Mouse (Mus musculus) intestine, embryonic 14.5 days (tissue): ENCODE measurements around the gene Tex29. TPM values are rescaled to one million over a fixed set of nuclear protein-coding genes. Genes with fewer than 3 reads are reported as not detected.
"Not testable (repeated sequence)": the region's sequence is repeated elsewhere in the genome, so short reads cannot be mapped to it uniquely, and the experiment has no call there.

Source experiments
- ATAC-seq: fragments of 200-750 bp; cut with Nextera tagmentation; replicated peaks from 2 replicates; pipeline ENCODE4 v1.8.0; 2017; ENCODE audit warnings: low read depth, moderate number of reproducible peaks, moderate TSS enrichment, moderate library complexity; ENCODE audit not compliant: low FRiP score, low TSS enrichment
- DNase-seq: peaks from one replicate; pipeline ENCODE4 v3.0.0-alpha.2; 2018; ENCODE audit warnings: low spot score
- H3K27ac ChIP-seq: fragments of 300-500 bp; sonication (generic); 2 replicates; pipeline ENCODE4 v1.5.1; 2014; ENCODE audit warnings: low read depth, mild to moderate bottlenecking, control low read depth
- H3K27me3 ChIP-seq: fragments of 300-500 bp; sonication (generic); replicated peaks from 2 replicates; pipeline ENCODE4 v1.6.1; 2014; ENCODE audit warnings: low read length, control low read depth; ENCODE audit not compliant: control insufficient read depth, insufficient read depth
- H3K36me3 ChIP-seq: fragments of 300-500 bp; sonication (generic); 2 replicates; pipeline ENCODE4 v1.6.1; 2014; ENCODE audit warnings: low read length, control low read depth; ENCODE audit not compliant: control insufficient read depth, insufficient read depth
- H3K4me1 ChIP-seq: fragments of 300-500 bp; sonication (generic); replicated peaks from 2 replicates; pipeline ENCODE4 v1.6.1; 2014; ENCODE audit warnings: low read length, control low read depth, mixed read lengths; ENCODE audit not compliant: control insufficient read depth, insufficient read depth
- H3K4me2 ChIP-seq: fragments of 300-500 bp; sonication (generic); 2 replicates; pipeline ENCODE4 v1.6.1; 2014; ENCODE audit warnings: low read length
- H3K4me3 ChIP-seq: fragments of 300-500 bp; sonication (generic); 2 replicates; pipeline ENCODE4 v1.5.1; 2014; ENCODE audit warnings: low read depth, low read length, control low read depth, mixed read lengths
- H3K9ac ChIP-seq: fragments of 300-500 bp; sonication (generic); 2 replicates; pipeline ENCODE4 v1.6.1; 2014; ENCODE audit warnings: mild to moderate bottlenecking, low read length
- H3K9me3 ChIP-seq: fragments of 300-500 bp; sonication (generic); 2 replicates; pipeline ENCODE4 v1.6.1; 2016; ENCODE audit warnings: low read length, control low read depth; ENCODE audit not compliant: control insufficient read depth
- WGBS: fragments of 180-500 bp; shearing (Covaris S2); extraction: QIAGEN DNeasy Blood & Tissue Kit; methylation state at CpG from one replicate; pipeline ENCODE4 v1.1.7; 2014; 5-methylcytosine and 5-hydroxymethylcytosine counted together
- polyA plus RNA-seq: library from polyadenylated mRNA; unstranded; fragments of >200 nt; fragmentation: Nextera tagmentation; extraction: Ambion mirVana; gene quantifications from 2 replicates; pipeline ENCODE4 v1.2.1, GENCODE M21; 2014

Tex29 gene
- polyA plus RNA-seq, 1 experiment from 2014 or later: not detected

GRCm38 (mm10) chr8:11841571-11841970, 1.3 kb downstream of the Tex29 start:
- DNase-seq: peak; percentile 57
- Histone ChIP-seq H3K27ac (no peak overlapping the region), H3K4me2 (no peak overlapping the region), H3K27me3 (no peaks in the 10 kb centered on the region), H3K4me1 (peaks cover 11% of the 10 kb centered on the region; the same call in 1 of the 2 replicates), H3K4me3 (no peak overlapping the region), H3K9ac (no peak overlapping the region), H3K36me3 (no peaks in the 10 kb centered on the region), H3K9me3 (no peaks in the 10 kb centered on the region)
- WGBS: 39% methylated on average over 8 of the region's 8 CpGs
- no peak for ATAC-seq

- H3K9ac ChIP-seq: no peak overlapping the region
- no peak overlapping the region for H3K4me3 ChIP-seq
- H3K9me3 ChIP-seq: no peaks in the 10 kb centered on the region
- H3K36me3 ChIP-seq: no peaks in the 10 kb centered on the region
- ATAC-seq (no peak), DNase-seq (no peak)
- 87% methylated on average over 8 of the region's 8 CpGs for WGBS
- H3K27ac ChIP-seq: no peak overlapping the region
- no peak overlapping the region for H3K4me2 ChIP-seq
- peaks cover 11% of the 10 kb centered on the region; the same call in 1 of the 2 replicates for H3K4me1 ChIP-seq
- H3K27me3 ChIP-seq: no peaks in the 10 kb centered on the region
Measured at GRCm38 (mm10) chr8:11842757-11843156, 2.5 kb downstream of the Tex29 start.

DNA sequence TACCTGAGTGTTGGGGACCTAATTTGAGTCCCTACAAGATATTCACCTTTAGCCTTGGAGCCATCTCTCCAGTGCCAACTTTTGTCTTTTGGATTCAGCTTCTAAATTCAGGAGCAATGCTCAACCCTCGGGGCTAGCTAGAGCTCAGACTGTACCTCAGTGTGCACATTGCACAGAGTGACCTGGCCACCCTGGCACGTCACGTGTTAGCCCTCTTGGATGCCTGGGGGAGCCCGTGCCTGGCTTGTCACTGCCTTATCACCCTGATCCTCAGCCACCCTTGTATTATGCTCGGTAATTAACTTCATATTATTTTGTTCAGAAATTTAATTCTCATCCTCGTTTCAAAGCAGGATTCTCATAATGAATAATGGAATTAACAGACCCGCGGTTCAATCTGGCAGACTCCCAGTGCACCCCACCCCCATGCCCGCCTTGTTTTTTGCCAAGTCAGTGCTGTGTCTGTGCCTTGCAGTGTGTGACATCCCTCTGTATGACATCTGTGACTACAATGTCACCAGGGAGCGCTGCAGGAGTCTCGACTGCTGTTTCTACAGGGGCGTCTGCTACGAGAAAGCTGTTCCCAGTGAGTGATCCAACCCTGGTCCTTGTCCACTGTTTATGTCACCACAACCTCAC, 3.5 kb downstream of the Tex29 start:
- H3K9me3 ChIP-seq: no peaks in the 10 kb centered on the region
- H3K9ac ChIP-seq: no peak overlapping the region
- H3K27ac ChIP-seq: no peak overlapping the region
- H3K4me1 ChIP-seq: peaks cover 11% of the 10 kb centered on the region; the same call in 1 of the 2 replicates
- no peaks in the 10 kb centered on the region for H3K36me3 ChIP-seq
- no peak overlapping the region for H3K4me2 ChIP-seq
- H3K4me3 ChIP-seq: no peak overlapping the region
- H3K27me3 ChIP-seq: no peaks in the 10 kb centered on the region
- DNase-seq: no peak
- 82% methylated on average over 13 of the region's 13 CpGs for WGBS
- ATAC-seq: no peak

- Histone ChIP-seq H3K4me3 (no peak overlapping the region), H3K27me3 (no peaks in the 10 kb centered on the region), H3K36me3 (no peaks in the 10 kb centered on the region), H3K9me3 (no peaks in the 10 kb centered on the region), H3K4me2 (no peak overlapping the region), H3K4me1 (peaks cover 11% of the 10 kb centered on the region; the same call in 1 of the 2 replicates), H3K9ac (no peak overlapping the region), H3K27ac (no peak overlapping the region)
- WGBS: 82% methylated on average over 7 of the region's 7 CpGs
- DNase-seq (no peak), ATAC-seq (no peak)
Measured at GRCm38 (mm10) chr8:11844316-11844685, 4.0 kb downstream of the Tex29 start.

DNA sequence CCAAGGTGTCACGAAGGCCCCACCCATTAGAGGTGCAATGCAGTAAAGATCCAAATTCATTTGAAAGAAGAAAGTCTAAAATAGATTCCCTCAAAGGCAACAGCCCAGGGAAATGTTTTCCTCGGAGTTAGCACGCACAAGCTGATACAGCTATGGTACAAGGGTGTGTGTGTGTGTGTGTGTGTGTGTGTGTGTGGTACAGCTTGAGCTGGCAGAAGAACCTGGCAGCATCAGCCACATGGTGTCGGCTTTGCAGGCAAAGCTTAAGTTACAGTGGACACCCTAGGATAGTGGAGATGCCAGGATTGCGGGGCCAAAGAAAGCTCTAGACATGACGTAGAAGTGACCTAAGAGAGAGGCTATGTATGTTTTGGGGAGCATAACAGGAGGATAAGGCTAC, 6.5 kb downstream of the Tex29 start:
- ATAC-seq (no peak), DNase-seq (no peak)
- Histone ChIP-seq H3K9ac (no peak overlapping the region), H3K36me3 (no peaks in the 10 kb centered on the region), H3K27ac (no peak overlapping the region), H3K4me1 (0 out of 2 replicates have a peak, but pooled peaks cover 1% of the 10 kb centered on the region), H3K27me3 (no peaks in the 10 kb centered on the region), H3K9me3 (no peaks in the 10 kb centered on the region), H3K4me3 (no peak overlapping the region), H3K4me2 (no peak overlapping the region)
- WGBS: 93% methylated on average over 6 of the region's 6 CpGs

DNA sequence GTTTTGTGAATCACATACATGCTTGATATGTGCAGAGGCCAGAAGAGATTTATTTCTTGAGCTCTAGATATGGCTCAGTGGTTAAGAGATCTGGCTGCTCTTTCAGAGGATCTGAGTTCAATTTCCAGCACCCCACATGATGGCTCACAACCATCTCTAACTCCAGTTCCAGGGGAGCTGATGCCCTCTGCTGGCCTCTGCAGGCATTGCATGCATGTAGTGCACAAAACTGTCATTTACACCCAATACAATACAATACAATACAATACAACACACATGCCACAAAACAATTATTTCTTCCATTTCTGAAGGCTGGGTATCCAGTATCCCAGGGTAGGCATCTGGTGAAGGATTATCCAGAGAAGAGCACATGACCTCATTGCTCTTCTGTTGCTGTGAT, 27.6 kb downstream of the Tex29 start:
- Histone ChIP-seq H3K27me3 (no peaks in the 10 kb centered on the region), H3K36me3 (no peaks in the 10 kb centered on the region), H3K4me2 (no peak overlapping the region), H3K9me3 (0 out of 2 replicates have a peak, but pooled peaks cover 1% of the 10 kb centered on the region), H3K9ac (no peak overlapping the region), H3K27ac (no peak overlapping the region), H3K4me1 (no peaks in the 10 kb centered on the region), H3K4me3 (no peak overlapping the region)
- ATAC-seq: no peak
- DNase-seq: no peak

DNA sequence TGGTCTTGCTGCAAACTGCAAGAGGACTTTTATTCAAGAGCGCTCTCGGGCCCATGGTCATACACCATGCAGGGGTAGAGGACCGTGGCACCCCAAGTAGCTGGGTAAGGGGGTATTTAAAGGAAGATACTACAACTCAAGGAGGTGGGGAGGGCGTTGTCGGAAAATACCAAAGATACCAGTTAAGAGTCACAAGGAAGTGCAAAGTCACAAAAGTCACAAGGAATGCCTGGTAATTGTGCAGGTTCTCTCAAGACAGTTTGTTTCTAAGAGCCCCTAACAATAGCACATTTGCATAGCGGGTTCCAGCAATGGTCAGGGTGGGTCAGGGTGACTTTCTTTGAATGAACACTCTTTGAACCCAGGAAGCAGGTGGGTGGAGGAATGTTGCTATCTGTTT, 34.0 kb downstream of the Tex29 start:
- ATAC-seq, DNase-seq, H3K36me3 ChIP-seq, H3K4me2 ChIP-seq, H3K9me3 ChIP-seq, H3K4me3 ChIP-seq, H3K4me1 ChIP-seq, H3K27ac ChIP-seq, H3K27me3 ChIP-seq, H3K9ac ChIP-seq: not testable (repeated sequence)
- WGBS: 97% methylated on average over 6 of the region's 6 CpGs

DNA sequence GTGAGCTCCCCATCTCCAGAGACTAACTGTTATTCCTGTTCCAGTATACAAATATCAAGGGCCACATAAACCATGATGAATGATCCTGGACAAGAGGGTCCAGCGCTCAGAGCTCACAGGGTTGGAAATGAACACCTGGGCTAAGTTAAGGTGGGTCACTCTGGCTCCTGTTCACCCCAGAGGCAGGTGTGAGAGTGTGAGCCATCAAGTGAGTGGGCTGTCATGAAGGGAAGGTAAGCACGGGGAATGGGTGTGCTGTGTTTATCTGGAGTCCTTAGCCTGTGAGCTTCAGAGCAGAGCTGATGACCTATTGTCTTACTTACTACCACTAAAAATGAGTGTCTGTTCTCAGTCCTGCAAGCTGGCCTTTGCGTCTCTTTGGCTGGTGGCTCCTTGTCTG, 44.4 kb downstream of the Tex29 start:
- H3K9me3 ChIP-seq: peaks cover 4% of the 10 kb centered on the region; the same call in 1 of the 2 replicates
- 93% methylated on average over 3 of the region's 3 CpGs for WGBS
- no peak overlapping the region for H3K4me3 ChIP-seq
- H3K4me2 ChIP-seq: no peak overlapping the region
- DNase-seq: no peak
- no peak for ATAC-seq
- H3K4me1 ChIP-seq: no peaks in the 10 kb centered on the region
- no peak overlapping the region for H3K27ac ChIP-seq
- H3K9ac ChIP-seq: no peak overlapping the region
- no peaks in the 10 kb centered on the region for H3K27me3 ChIP-seq
- H3K36me3 ChIP-seq: no peaks in the 10 kb centered on the region
